Comparison of ENCODE assay signal across 9 mouse cellular contexts in the genomic region with DNA sequence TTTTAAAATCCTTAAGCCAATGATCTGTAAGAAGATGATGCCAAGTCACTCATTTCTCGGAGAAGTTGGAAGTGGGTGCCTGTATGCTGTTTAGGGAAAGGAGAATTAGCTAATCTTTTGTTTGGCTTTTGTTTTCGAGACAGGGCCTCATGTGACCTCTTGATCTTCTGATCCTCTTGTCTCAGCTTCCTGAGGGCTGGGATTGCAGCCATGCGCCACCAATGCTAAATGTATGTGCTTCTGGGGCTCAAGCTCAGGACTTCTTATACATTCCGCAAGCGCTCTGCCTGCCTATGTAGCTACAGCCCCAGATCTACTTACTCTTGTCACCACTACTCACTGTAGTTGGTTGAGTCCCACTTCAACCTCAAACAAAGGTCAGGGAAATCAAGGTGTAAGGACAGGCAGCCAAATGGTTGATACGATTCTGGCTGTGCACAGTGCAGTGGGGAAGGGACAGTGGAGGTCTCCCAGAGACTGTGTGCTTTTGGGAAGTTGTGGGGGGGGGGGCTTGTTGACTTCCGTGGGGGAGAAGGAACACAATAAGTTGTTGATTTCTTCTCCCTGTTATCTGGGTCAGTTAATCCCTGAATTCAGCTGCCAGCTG. TPM values are rescaled to one million over a fixed set of nuclear protein-coding genes. Genes with fewer than 3 reads are reported as not detected.
DNase-seq lines count a peak whose midpoint lies in the region; ATAC-seq and TF ChIP-seq lines count a peak whose summit lies in the region.
"Had no signal": no experiment of that assay in that cellular context is flagged by ENCODE, and none has a peak within 500 bp of the region (broad histone marks: within the 10 kb centered on the region; RNA-seq: fewer than 3 reads in every experiment).

No protein-coding gene starts in this region.

- intact Hi-C loops in heart, adult 2 months (cut with DNase I) = no loop called here
- intact Hi-C loops in heart, postnatal 14 days (cut with DNase I) = no loop called here

- TF ChIP-seq POLR2A in heart, adult 2 months (IDR thresholded peaks at IDR 0.05; ENCODE audit: insufficient read depth, low read depth, low read length) = no peak

- no peaks in the 10 kb centered on the region for H3K79me2 ChIP-seq in heart, adult 2 months (replicated peaks; ENCODE audit: control insufficient read depth, insufficient read depth, low read length)

- ATAC-seq in neural tube, embryonic 12.5 days (ENCODE audit: low FRiP score, low read depth) = 0 out of 2 replicates have a peak, but pooled peaks have one; percentile 7
- peak; percentile 37; the same call in 1 of the 2 replicates for ATAC-seq in limb, embryonic 12.5 days (ENCODE audit: insufficient number of reproducible peaks, insufficient read depth, low FRiP score, low TSS enrichment, low read depth)
- no peak for ATAC-seq in inflammation-experienced regulatory T-cells, adult 6 months

- H3K4me3 ChIP-seq in heart, adult 2 months = no peak overlapping the region
- H3K4me3 ChIP-seq in neural tube, embryonic 12.5 days = no peak overlapping the region
- H3K4me3 ChIP-seq in limb, embryonic 12.5 days (replicated peaks) = no peak overlapping the region
- H3K4me3 ChIP-seq: myocyte had no signal

- no peak for TF ChIP-seq CTCF in heart, adult 2 months (IDR thresholded peaks at IDR 0.05)

- H3K27me3 ChIP-seq in heart, adult 2 months (ENCODE audit: control insufficient read depth, insufficient read depth, low read length) = no peaks in the 10 kb centered on the region
- H3K27me3 ChIP-seq in neural tube, embryonic 12.5 days (replicated peaks) = no peaks in the 10 kb centered on the region
- no peaks in the 10 kb centered on the region for H3K27me3 ChIP-seq in limb, embryonic 12.5 days

- 26% methylated on average over 7 of the region's 7 CpGs for WGBS in heart, adult 2 months
- WGBS in neural tube, embryonic 12.5 days = 62% methylated on average over 7 of the region's 7 CpGs
- 63% methylated on average over 7 of the region's 7 CpGs for WGBS in limb, embryonic 12.5 days

- no peak for TF ChIP-seq EP300 in heart, adult 2 months (IDR thresholded peaks at IDR 0.05; ENCODE audit: insufficient read depth, low read depth, low read length)

- H3K4me1 ChIP-seq in heart, adult 2 months (ENCODE audit: control insufficient read depth, insufficient read depth, low read length) = peaks cover 10% of the 10 kb centered on the region
- peaks cover 12% of the 10 kb centered on the region for H3K4me1 ChIP-seq in neural tube, embryonic 12.5 days
- peaks cover 9% of the 10 kb centered on the region for H3K4me1 ChIP-seq in limb, embryonic 12.5 days (replicated peaks)

- H3K9ac ChIP-seq in heart, adult 2 months (ENCODE audit: low read depth, low read length) = no peak overlapping the region
- no peak overlapping the region for H3K9ac ChIP-seq in neural tube, embryonic 12.5 days
- no peak overlapping the region for H3K9ac ChIP-seq in limb, embryonic 12.5 days (replicated peaks)

- H3K4me2 ChIP-seq in neural tube, embryonic 12.5 days (replicated peaks) = peak overlapping the region; percentile 38
- peak overlapping the region; percentile 13; the same call in 1 of the 2 replicates for H3K4me2 ChIP-seq in limb, embryonic 12.5 days

- DNase-seq in heart, adult 2 months = no peak
- no peak for DNase-seq in heart, postnatal 14 days
- DNase-seq in neural tube, embryonic 10.5 days (ENCODE audit: extremely low spot score, low spot score) = no peak
- DNase-seq in spleen, postnatal 36 days (ENCODE audit: low spot score in 2 of 2) = no peak
- DNase-seq in cerebellum, postnatal 4 days (ENCODE audit: low spot score in 2 of 2) = no peak

- H3K27ac ChIP-seq in heart, adult 2 months = peak overlapping the region; percentile 46
- no peak overlapping the region for H3K27ac ChIP-seq in neural tube, embryonic 12.5 days
- peak overlapping the region; percentile 68 for H3K27ac ChIP-seq in limb, embryonic 12.5 days

- peaks cover 4% of the 10 kb centered on the region for H3K36me3 ChIP-seq in heart, adult 2 months (ENCODE audit: control insufficient read depth, insufficient read depth, low read length)
- H3K36me3 ChIP-seq in neural tube, embryonic 12.5 days = no peaks in the 10 kb centered on the region
- no peaks in the 10 kb centered on the region for H3K36me3 ChIP-seq in limb, embryonic 12.5 days

- H3K9me3 ChIP-seq in neural tube, embryonic 12.5 days = no peaks in the 10 kb centered on the region
- H3K9me3 ChIP-seq in limb, embryonic 12.5 days = no peaks in the 10 kb centered on the region

RNA-seq across cellular contexts. Expression of a gene that starts 24.8 kb away (rescaled TPM):
- 1 to 10 TPM; 4.0 to 4.4 TPM for total RNA-seq in heart, adult 2 months (2021)
- polyA plus RNA-seq in heart, adult 2 months (2012; rRNA removed) = 2.2 and 3.1 TPM in 2 replicates
- total RNA-seq in heart, postnatal 14 days (2021) = 1 to 10 TPM; 4.0 to 4.1 TPM
- 5.6 and 5.7 TPM in 2 replicates for polyA plus RNA-seq in neural tube, embryonic 12.5 days (2016; fragmentation: Nextera tagmentation; extraction: Ambion mirVana)
- 10.9 and 12.3 TPM in 2 replicates for polyA plus RNA-seq in limb, embryonic 12.5 days (2016; fragmentation: Nextera tagmentation; extraction: Ambion mirVana)
- polyA plus RNA-seq in inflammation-experienced regulatory T-cells, adult 6 months (2017; shearing (Covaris generic)) = 1 to 10 TPM; 6.8 to 8.6 (median 7.5) TPM

RNA-seq across cellular contexts. Expression of a gene that starts 52.3 kb away (rescaled TPM):
- total RNA-seq in heart, adult 2 months (2021) = 10 to 100 TPM; 14.7 to 18.3 TPM
- polyA plus RNA-seq in heart, adult 2 months (2012; rRNA removed) = 5.4 and 11.4 TPM in 2 replicates
- 10 to 100 TPM; 28.2 to 32.1 TPM for total RNA-seq in heart, postnatal 14 days (2021)
- 7.1 and 7.5 TPM in 2 replicates for polyA plus RNA-seq in neural tube, embryonic 12.5 days (2016; fragmentation: Nextera tagmentation; extraction: Ambion mirVana)
- 7.2 and 8.4 TPM in 2 replicates for polyA plus RNA-seq in limb, embryonic 12.5 days (2016; fragmentation: Nextera tagmentation; extraction: Ambion mirVana)
- polyA plus RNA-seq in inflammation-experienced regulatory T-cells, adult 6 months (2017; shearing (Covaris generic)) = not detected
- polyA plus RNA-seq: myocyte had no signal
